Mouse (Mus musculus) bone marrow, adult 2 months (tissue): ENCODE data around the gene Bcl2l10.

Source experiments
- CTCF ChIP-seq: fragments of 200-500 bp; IDR thresholded peaks from 2 replicates; pipeline ENCODE4 v1.5.1; 2011; ENCODE audit warnings: low read length, control low read depth; ENCODE audit not compliant: control insufficient read depth, insufficient read depth
- POLR2A ChIP-seq: fragments of 200-500 bp; IDR thresholded peaks from 2 replicates; pipeline ENCODE4 v1.6.1; 2011; ENCODE audit warnings: low read depth, mild to moderate bottlenecking, control low read depth, low read length, borderline replicate concordance; ENCODE audit not compliant: control insufficient read depth

DNA sequence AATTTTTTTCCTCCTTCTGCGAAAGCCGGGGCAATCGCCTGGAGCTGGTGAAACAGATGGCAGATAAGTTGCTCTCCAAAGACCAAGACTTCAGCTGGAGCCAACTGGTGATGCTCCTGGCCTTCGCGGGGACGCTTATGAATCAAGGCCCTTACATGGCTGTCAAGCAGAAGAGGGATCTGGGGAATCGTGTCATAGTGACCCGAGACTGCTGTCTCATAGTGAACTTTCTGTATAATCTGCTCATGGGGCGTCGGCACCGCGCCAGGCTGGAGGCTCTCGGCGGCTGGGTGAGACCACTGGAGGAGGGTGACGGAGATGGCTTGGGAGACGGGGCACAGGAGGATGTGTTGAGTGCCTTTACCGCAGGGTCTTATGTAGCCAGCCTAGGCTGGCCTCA, 508 bp downstream of the Bcl2l10 start:
- TF ChIP-seq POLR2A, result no peak
- TF ChIP-seq CTCF, result no peak
